Mouse (Mus musculus): ENCODE data around the gene Atp1a2.

DNA sequence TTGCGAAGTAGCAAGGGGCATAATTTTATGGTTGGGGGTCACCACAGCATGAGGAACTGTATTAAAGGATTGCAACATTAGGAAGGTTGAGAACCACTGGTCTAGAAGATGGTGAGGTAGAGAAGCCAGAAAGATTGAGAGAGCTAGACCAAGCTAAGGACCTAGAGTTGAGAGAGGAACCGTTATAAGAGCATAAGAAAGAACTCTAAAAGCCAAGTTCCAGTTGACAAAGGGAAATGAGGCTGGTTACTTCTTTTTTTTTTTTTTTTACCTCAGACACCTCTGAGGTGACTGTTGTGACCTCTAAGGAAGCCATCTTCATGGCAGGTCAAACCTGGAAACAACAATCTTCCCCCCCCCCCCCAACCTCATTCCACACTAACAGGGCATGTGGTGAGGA lies 7.3 kb upstream of the Atp1a2 start:
- TF ChIP-seq POLR2A (IDR thresholded peaks at IDR 0.05; ENCODE audit: borderline replicate concordance, extremely low read depth, insufficient read depth, insufficient read length, poor library complexity, severe bottlenecking) (no peak), CTCF (IDR thresholded peaks at IDR 0.05; ENCODE audit: borderline replicate concordance, extremely low read depth, insufficient read depth, insufficient read length) (no peak)

Measured in brain, embryonic 14.5 days (tissue).